ENCODE assay signal across 7 mouse cellular contexts in the genomic region with DNA sequence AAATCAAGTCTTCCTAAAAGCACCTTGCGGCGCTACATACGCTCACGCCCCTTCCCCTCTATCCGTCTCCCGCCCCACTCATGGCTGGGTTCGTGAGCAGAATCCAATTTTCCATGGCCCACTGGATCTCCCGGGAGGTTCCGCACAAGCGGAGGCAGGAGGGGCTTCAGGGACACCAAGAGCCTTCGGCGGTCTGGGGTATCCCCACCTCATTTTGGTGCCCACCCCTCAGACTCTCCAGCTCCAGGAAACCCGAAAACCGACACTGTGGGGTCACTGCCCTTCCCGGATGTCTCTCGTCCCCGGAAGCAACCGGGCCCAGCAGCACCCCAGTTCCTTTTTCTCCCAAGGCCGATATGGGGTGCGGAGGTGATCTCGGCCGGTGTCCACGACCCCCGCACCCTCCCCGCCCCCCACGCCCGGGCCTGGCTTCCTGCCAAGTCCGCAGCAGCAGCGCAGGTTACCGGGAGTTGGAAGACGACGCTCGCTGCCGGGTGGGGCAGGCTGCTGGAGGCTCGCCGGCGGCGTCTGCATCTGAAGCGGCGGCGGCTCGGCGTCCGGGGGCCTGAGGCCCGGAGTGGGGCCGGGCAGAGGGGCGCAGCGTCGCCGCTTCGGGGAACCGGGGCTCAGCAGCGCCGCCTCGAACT. TPM values are rescaled to one million over a fixed set of nuclear protein-coding genes. Genes with fewer than 3 reads are reported as not detected.
DNase-seq lines count a peak whose midpoint lies in the region; ATAC-seq lines count a peak whose summit lies in the region.

No protein-coding gene starts in this region.

- H3K4me2 ChIP-seq in forebrain, embryonic 12.5 days: peak overlapping the region; percentile 79
- H3K4me2 ChIP-seq in liver, embryonic 12.5 days: peak overlapping the region; percentile 85
- H3K4me2 ChIP-seq in neural tube, embryonic 13.5 days: peak overlapping the region; percentile 80

- H3K9me3 ChIP-seq in forebrain, embryonic 12.5 days: no peaks in the 10 kb centered on the region
- no peaks in the 10 kb centered on the region for H3K9me3 ChIP-seq in liver, embryonic 12.5 days (replicated peaks)
- no peaks in the 10 kb centered on the region for H3K9me3 ChIP-seq in neural tube, embryonic 13.5 days

- under 1% methylated on average over 55 of the region's 55 CpGs for WGBS in forebrain, embryonic 12.5 days
- WGBS in liver, embryonic 12.5 days (ENCODE audit: insufficient replicate concordance): under 1% methylated on average over 55 of the region's 55 CpGs
- WGBS in neural tube, embryonic 13.5 days: 1% methylated on average over 54 of the region's 55 CpGs

- peaks cover 4% of the 10 kb centered on the region; the same call in 1 of the 2 replicates for H3K27me3 ChIP-seq in forebrain, embryonic 12.5 days
- H3K27me3 ChIP-seq in liver, embryonic 12.5 days (replicated peaks): no peaks in the 10 kb centered on the region; the same call in 1 of the 2 replicates
- H3K27me3 ChIP-seq in neural tube, embryonic 13.5 days: peaks cover 8% of the 10 kb centered on the region; the same call in 1 of the 2 replicates

- peaks cover 21% of the 10 kb centered on the region for H3K4me1 ChIP-seq in forebrain, embryonic 12.5 days
- H3K4me1 ChIP-seq in liver, embryonic 12.5 days: peaks cover 30% of the 10 kb centered on the region
- H3K4me1 ChIP-seq in neural tube, embryonic 13.5 days (replicated peaks): peaks cover 49% of the 10 kb centered on the region

- peak; percentile 31 for ATAC-seq in forebrain, embryonic 12.5 days (ENCODE audit: low FRiP score)
- peak; percentile 18 for ATAC-seq in inflammation-experienced regulatory T-cells, adult 6 months
- peak; percentile 82 for ATAC-seq in liver, embryonic 12.5 days
- ATAC-seq in neural tube, embryonic 13.5 days (ENCODE audit: low read depth): peak; percentile 80

- H3K4me3 ChIP-seq in forebrain, embryonic 12.5 days (replicated peaks): peak overlapping the region; percentile 98
- peak overlapping the region; percentile 100 for H3K4me3 ChIP-seq in liver, embryonic 12.5 days
- peak overlapping the region; percentile 100 for H3K4me3 ChIP-seq in neural tube, embryonic 13.5 days

- H3K36me3 ChIP-seq in forebrain, embryonic 12.5 days (replicated peaks): no peaks in the 10 kb centered on the region
- 0 out of 2 replicates have a peak, but pooled peaks cover 6% of the 10 kb centered on the region for H3K36me3 ChIP-seq in liver, embryonic 12.5 days
- H3K36me3 ChIP-seq in neural tube, embryonic 13.5 days: no peaks in the 10 kb centered on the region

- H3K9ac ChIP-seq in forebrain, embryonic 12.5 days: peak overlapping the region; percentile 94
- peak overlapping the region; percentile 98 for H3K9ac ChIP-seq in liver, embryonic 12.5 days
- H3K9ac ChIP-seq in neural tube, embryonic 13.5 days: peak overlapping the region; percentile 95

- DNase-seq in right cerebral cortex, postnatal 10 days (ENCODE audit: low spot score in 2 of 2): peak; percentile 44 to 52
- DNase-seq in right cerebral cortex, adult 2 months (ENCODE audit: low spot score in 2 of 2): no peak
- DNase-seq in adrenal gland, postnatal 4 days (ENCODE audit: low spot score in 2 of 2): peak; percentile 12 to 13

- peak overlapping the region; percentile 97 for H3K27ac ChIP-seq in forebrain, embryonic 12.5 days
- peak overlapping the region; percentile 90 for H3K27ac ChIP-seq in liver, embryonic 12.5 days
- peak overlapping the region; percentile 97 for H3K27ac ChIP-seq in neural tube, embryonic 13.5 days (replicated peaks)

RNA-seq across cellular contexts. Expression of a gene that starts 0.5 kb away (rescaled TPM):
- total RNA-seq in adrenal gland, postnatal 4 days (2021): 10 to 100 TPM; 47.0 to 53.5 TPM
- 89.8 and 91.1 TPM in 2 replicates for polyA plus RNA-seq in forebrain, embryonic 12.5 days (2016; fragmentation: Nextera tagmentation; extraction: Ambion mirVana)
- 10 to 100 TPM; 10.8 to 20.6 (median 12.6) TPM for polyA plus RNA-seq in inflammation-experienced regulatory T-cells, adult 6 months (2017; shearing (Covaris generic))
- 37.2 and 41.5 TPM in 2 replicates for polyA plus RNA-seq in liver, embryonic 12.5 days (2016; fragmentation: Nextera tagmentation; extraction: Ambion mirVana)
- polyA plus RNA-seq in neural tube, embryonic 13.5 days (2015; fragmentation: Nextera tagmentation; extraction: Ambion mirVana): 81.7 and 88.7 TPM in 2 replicates

RNA-seq across cellular contexts. Expression of a gene that starts 31.6 kb away (rescaled TPM):
- 100 to 1,000 TPM; 170 to 195 TPM for total RNA-seq in adrenal gland, postnatal 4 days (2021)
- 315 and 318 TPM in 2 replicates for polyA plus RNA-seq in forebrain, embryonic 12.5 days (2016; fragmentation: Nextera tagmentation; extraction: Ambion mirVana)
- polyA plus RNA-seq in inflammation-experienced regulatory T-cells, adult 6 months (2017; shearing (Covaris generic)): 100 to 1,000 TPM; 125 to 184 (median 133) TPM
- polyA plus RNA-seq in liver, embryonic 12.5 days (2016; fragmentation: Nextera tagmentation; extraction: Ambion mirVana): 224 and 227 TPM in 2 replicates
- 469 and 474 TPM in 2 replicates for polyA plus RNA-seq in neural tube, embryonic 13.5 days (2015; fragmentation: Nextera tagmentation; extraction: Ambion mirVana)

RNA-seq across cellular contexts. Expression of a gene that starts 38.1 kb away (rescaled TPM):
- total RNA-seq in adrenal gland, postnatal 4 days (2021): 1 to 10 TPM; 2.3 to 3.2 TPM
- 0.88 and 1.0 TPM in 2 replicates for polyA plus RNA-seq in forebrain, embryonic 12.5 days (2016; fragmentation: Nextera tagmentation; extraction: Ambion mirVana)
- under 1 TPM in 1 of 3 experiments, not detected in 2; 0.51 TPM for polyA plus RNA-seq in inflammation-experienced regulatory T-cells, adult 6 months (2017; shearing (Covaris generic))
- polyA plus RNA-seq in liver, embryonic 12.5 days (2016; fragmentation: Nextera tagmentation; extraction: Ambion mirVana): 0.08 TPM in 1 of 2 replicates, not detected in the other
- polyA plus RNA-seq in neural tube, embryonic 13.5 days (2015; fragmentation: Nextera tagmentation; extraction: Ambion mirVana): 0.64 and 1.5 TPM in 2 replicates

Comparison
In these comparisons a context has a peak if more than half of its experiments do, and no peak if none do; other contexts are left out.
1. DNase-seq: peak in right cerebral cortex, postnatal 10 days (2 of 2) and adrenal gland, postnatal 4 days (2 of 2); none in right cerebral cortex, adult 2 months (0 of 2).
2. ATAC-seq: peak in every context shown above with its lines; median percentile 82 in liver, embryonic 12.5 days; 80 in neural tube, embryonic 13.5 days; 31 in forebrain, embryonic 12.5 days; 18 in inflammation-experienced regulatory T-cells, adult 6 months.
3. Peak in every context shown above with its lines, with median percentiles within 50 percentile points of each other: H3K27ac ChIP-seq, H3K4me2 ChIP-seq, H3K4me3 ChIP-seq and H3K9ac ChIP-seq.